Mouse (Mus musculus): Measurements from ENCODE around the gene Alox15.

DNA sequence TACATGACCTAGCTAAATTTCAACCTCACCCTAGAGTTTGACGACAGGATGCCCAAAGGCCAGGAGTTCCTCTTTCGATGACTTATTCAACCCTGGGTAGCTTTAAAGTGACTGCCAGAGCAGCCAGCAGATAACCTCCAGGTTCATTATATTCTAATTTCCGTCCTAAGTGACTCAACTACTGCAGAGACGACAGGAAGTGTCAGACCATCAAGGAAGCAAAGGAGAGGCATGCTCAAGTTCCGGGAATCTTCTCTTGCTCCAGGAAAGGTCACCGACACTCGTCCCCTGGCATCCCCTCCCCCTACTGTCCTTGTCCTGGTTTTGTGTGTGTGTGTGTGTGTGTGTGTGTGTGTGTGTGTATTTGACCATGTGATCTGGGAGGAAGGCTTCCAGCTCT lies 45.7 kb downstream of the Alox15 start:
- TF ChIP-seq CTCF (IDR thresholded peaks at IDR 0.05; ENCODE audit: borderline replicate concordance, extremely low read depth, insufficient read depth, insufficient read length) (no peak), POLR2A (IDR thresholded peaks at IDR 0.05; ENCODE audit: borderline replicate concordance, extremely low read depth, insufficient read depth, insufficient read length, poor library complexity, severe bottlenecking) (no peak)
